Mouse (Mus musculus) midbrain, embryonic 11.5 days (tissue): ENCODE data around the gene Fxyd3. TPM values are rescaled to one million over a fixed set of nuclear protein-coding genes. Genes with fewer than 3 reads are reported as not detected.

Source experiments
- ATAC-seq: fragments of 200-750 bp; cut with Nextera tagmentation; 2 replicates; pipeline ENCODE4 v1.8.0; 2017; ENCODE audit warnings: moderate TSS enrichment, moderate library complexity; ENCODE audit not compliant: low FRiP score
- DNase-seq: peaks from one replicate; pipeline ENCODE4 v3.0.0; 2015; ENCODE audit warnings: low spot score; ENCODE audit errors: missing footprints
- H3K27ac ChIP-seq: fragments of 300-500 bp; sonication (generic); 2 replicates; pipeline ENCODE4 v1.5.1; 2014; ENCODE audit warnings: low read depth, low read length
- H3K27me3 ChIP-seq: fragments of 300-500 bp; sonication (generic); 2 replicates; pipeline ENCODE4 v1.6.1; 2014; ENCODE audit warnings: mild to moderate bottlenecking, low read length, moderate library complexity, mixed read lengths; ENCODE audit not compliant: control insufficient read depth, insufficient read depth
- H3K36me3 ChIP-seq: fragments of 300-500 bp; sonication (generic); 2 replicates; pipeline ENCODE4 v1.6.1; 2014; ENCODE audit warnings: mild to moderate bottlenecking, low read length, moderate library complexity, mixed read lengths; ENCODE audit not compliant: control insufficient read depth, insufficient read depth
- H3K4me1 ChIP-seq: fragments of 300-500 bp; sonication (generic); 2 replicates; pipeline ENCODE4 v1.6.1; 2014; ENCODE audit warnings: low read length; ENCODE audit not compliant: control insufficient read depth, insufficient read depth
- H3K4me2 ChIP-seq: fragments of 300-500 bp; sonication (generic); 2 replicates; pipeline ENCODE4 v1.6.1; 2014; ENCODE audit warnings: mild to moderate bottlenecking, moderate library complexity
- H3K4me3 ChIP-seq: fragments of 300-500 bp; sonication (generic); 2 replicates; pipeline ENCODE4 v1.5.1; 2014; ENCODE audit warnings: low read depth, low read length
- H3K9ac ChIP-seq: fragments of 300-500 bp; sonication (generic); 2 replicates; pipeline ENCODE4 v1.6.1; 2014; ENCODE audit warnings: low read length
- H3K9me3 ChIP-seq: fragments of 300-500 bp; sonication (generic); 2 replicates; pipeline ENCODE4 v1.6.1; 2016; ENCODE audit warnings: low read length; ENCODE audit not compliant: control insufficient read depth
- WGBS: fragments of 180-500 bp; shearing (Covaris S2); extraction: QIAGEN DNeasy Blood & Tissue Kit; methylation state at CpG from one replicate; pipeline ENCODE4 v1.1.7; 2014; 5-methylcytosine and 5-hydroxymethylcytosine counted together
- polyA plus RNA-seq: library from polyadenylated mRNA; unstranded; fragments of >200 nt; fragmentation: Nextera tagmentation; extraction: Ambion mirVana; gene quantifications from 2 replicates; pipeline ENCODE4 v1.2.1, GENCODE M21; 2014

Gene Fxyd3
- polyA plus RNA-seq, 1 experiment from 2014 or later: 2.3 TPM

DNA sequence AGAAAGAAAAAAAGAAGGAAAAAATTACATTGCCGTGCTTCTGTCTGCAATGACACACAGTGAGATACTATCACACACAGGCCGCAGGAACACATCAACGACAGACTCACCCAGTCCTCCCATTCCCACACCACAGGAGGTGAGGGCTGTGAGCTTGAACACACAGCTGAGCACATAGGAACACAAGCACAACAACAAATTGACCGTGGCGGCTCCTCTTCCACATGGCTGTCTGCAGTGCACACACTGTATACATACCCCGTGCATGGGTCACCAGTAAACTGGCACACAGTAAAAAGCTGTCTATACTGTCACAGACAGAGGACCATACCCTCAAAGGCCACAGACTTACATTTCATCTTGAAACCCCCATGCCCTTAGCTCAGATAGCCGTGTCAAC lies 20.1 kb downstream of the Fxyd3 start:
- Histone ChIP-seq H3K4me2 (no peak overlapping the region), H3K27me3 (peaks cover 30% of the 10 kb centered on the region), H3K27ac (no peak overlapping the region), H3K4me1 (peaks cover 12% of the 10 kb centered on the region), H3K36me3 (no peaks in the 10 kb centered on the region), H3K9ac (no peak overlapping the region), H3K4me3 (no peak overlapping the region), H3K9me3 (no peaks in the 10 kb centered on the region)
- WGBS: 80% methylated on average over 7 of the region's 7 CpGs
- ATAC-seq: no peak
- DNase-seq: no peak

DNA sequence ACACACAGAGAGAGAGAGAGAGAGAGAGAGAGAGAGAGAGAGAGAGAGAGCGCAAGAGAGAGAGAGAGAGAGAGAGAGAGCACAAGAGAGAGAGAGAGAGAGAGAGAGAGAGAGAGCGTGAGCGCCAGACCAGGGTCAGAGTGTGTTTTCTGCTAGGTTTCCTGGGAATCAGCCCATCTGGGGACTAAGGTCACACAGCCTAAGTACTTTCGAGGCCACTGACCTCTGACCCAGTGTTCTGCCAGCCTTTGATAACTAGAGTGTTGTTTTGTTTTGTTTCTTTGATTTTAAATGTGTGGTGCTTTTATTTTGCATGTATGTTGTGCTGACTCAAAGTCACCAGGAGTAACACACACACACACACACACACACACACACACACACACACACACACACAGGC lies 20.6 kb downstream of the Fxyd3 start:
- peaks cover 36% of the 10 kb centered on the region for H3K27me3 ChIP-seq

GRCm38 (mm10) chr7:31055354-31055824 lies 21.1 kb downstream of the Fxyd3 start:
- H3K27ac ChIP-seq: no peak overlapping the region
- ATAC-seq (no peak), DNase-seq (no peak)
- 4% methylated on average over 10 of the region's 10 CpGs for WGBS
- H3K4me1 ChIP-seq: peaks cover 20% of the 10 kb centered on the region
- no peak overlapping the region for H3K4me2 ChIP-seq
- peaks cover 41% of the 10 kb centered on the region for H3K27me3 ChIP-seq
- H3K36me3 ChIP-seq: no peaks in the 10 kb centered on the region
- no peaks in the 10 kb centered on the region for H3K9me3 ChIP-seq
- H3K4me3 ChIP-seq: no peak overlapping the region
- H3K9ac ChIP-seq: no peak overlapping the region

More for the DNA sequence above, 20.6 kb downstream of the Fxyd3 start:
- WGBS: 17% methylated on average over 3 of the region's 4 CpGs
- Histone ChIP-seq H3K4me1 (peaks cover 17% of the 10 kb centered on the region), H3K4me3 (no peak overlapping the region), H3K4me2 (no peak overlapping the region), H3K9ac (no peak overlapping the region), H3K27ac (no peak overlapping the region), H3K9me3 (no peaks in the 10 kb centered on the region), H3K36me3 (no peaks in the 10 kb centered on the region)
- ATAC-seq (no peak), DNase-seq (no peak)

DNA sequence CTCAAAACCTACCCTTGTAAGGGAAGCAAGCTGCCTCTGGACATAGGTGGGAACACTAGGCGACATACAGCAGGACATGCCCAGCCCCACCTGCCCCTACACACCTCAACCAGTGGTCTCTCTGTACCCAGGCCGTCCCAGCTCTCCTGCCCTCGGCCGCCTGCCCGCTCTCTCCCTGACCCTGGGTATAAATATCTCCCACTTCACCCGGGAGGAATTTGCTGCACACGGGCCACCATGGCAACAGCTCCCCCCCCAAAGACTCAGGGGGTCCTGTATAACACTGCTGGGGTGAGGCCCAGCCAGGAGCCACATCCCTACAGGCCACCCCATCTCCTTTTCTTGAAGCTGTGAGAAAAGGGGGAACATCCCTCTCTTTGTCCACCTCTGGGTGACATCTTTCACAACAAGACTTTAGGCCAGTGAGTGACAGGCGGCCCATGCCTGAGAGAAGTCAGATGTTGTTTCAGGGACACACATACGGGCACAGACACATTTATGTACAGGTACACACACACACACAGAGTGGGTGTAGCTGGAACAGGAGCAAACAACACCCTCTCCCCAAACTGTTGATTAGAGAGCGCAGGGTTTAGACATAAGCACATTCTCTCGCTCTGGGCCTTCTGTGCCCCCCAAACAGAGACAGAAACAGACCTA lies 21.7 kb downstream of the Fxyd3 start:
- H3K36me3 ChIP-seq: no peaks in the 10 kb centered on the region
- H3K4me2 ChIP-seq: no peak overlapping the region
- no peak overlapping the region for H3K4me3 ChIP-seq
- 40% methylated on average over 11 of the region's 11 CpGs for WGBS
- H3K4me1 ChIP-seq: peaks cover 26% of the 10 kb centered on the region
- no peak overlapping the region for H3K9ac ChIP-seq
- peaks cover 47% of the 10 kb centered on the region for H3K27me3 ChIP-seq
- no peak overlapping the region for H3K27ac ChIP-seq
- ATAC-seq (no peak), DNase-seq (no peak)
- H3K9me3 ChIP-seq: no peaks in the 10 kb centered on the region

- ATAC-seq: no peak
- DNase-seq: no peak
- Histone ChIP-seq H3K4me1 (peaks cover 32% of the 10 kb centered on the region), H3K36me3 (no peaks in the 10 kb centered on the region), H3K4me2 (no peak overlapping the region), H3K9me3 (no peaks in the 10 kb centered on the region), H3K9ac (no peak overlapping the region), H3K27ac (no peak overlapping the region), H3K27me3 (peaks cover 53% of the 10 kb centered on the region), H3K4me3 (no peak overlapping the region)
- 36% methylated on average over 10 of the region's 10 CpGs for WGBS
Observed at GRCm38 (mm10) chr7:31053882-31054447, 22.5 kb downstream of the Fxyd3 start.

GRCm38 (mm10) chr7:31052636-31053434 lies 23.7 kb downstream of the Fxyd3 start:
- Histone ChIP-seq H3K27ac (no peak overlapping the region), H3K9me3 (no peaks in the 10 kb centered on the region), H3K4me1 (peaks cover 32% of the 10 kb centered on the region), H3K9ac (no peak overlapping the region; the same call in 1 of the 2 replicates), H3K4me3 (no peak overlapping the region), H3K27me3 (peaks cover 53% of the 10 kb centered on the region), H3K4me2 (peak overlapping the region; percentile 15), H3K36me3 (no peaks in the 10 kb centered on the region)
- DNase-seq (no peak), ATAC-seq (peak; percentile 13)
- WGBS: 1% methylated on average over 34 of the region's 34 CpGs

- ATAC-seq (no peak), DNase-seq (no peak)
- H3K4me3 ChIP-seq: no peak overlapping the region
- H3K27ac ChIP-seq: no peak overlapping the region
- H3K36me3 ChIP-seq: no peaks in the 10 kb centered on the region
- H3K27me3 ChIP-seq: peaks cover 53% of the 10 kb centered on the region
- H3K9ac ChIP-seq: no peak overlapping the region
- H3K4me2 ChIP-seq: peak overlapping the region; percentile 15
- H3K4me1 ChIP-seq: peaks cover 32% of the 10 kb centered on the region
- H3K9me3 ChIP-seq: no peaks in the 10 kb centered on the region
- 3% methylated on average over 22 of the region's 22 CpGs for WGBS
Observed at GRCm38 (mm10) chr7:31052251-31052635, 24.3 kb downstream of the Fxyd3 start.

GRCm38 (mm10) chr7:31051321-31052021 lies 25.0 kb downstream of the Fxyd3 start, which contains the start of gene Fxyd7:
Fxyd7 (minus strand) TSS chr7:31051467.
- H3K4me3 ChIP-seq: peak within 1 kb of the TSS; percentile 11
- ATAC-seq: no peak
- H3K4me2 ChIP-seq: peak within 1 kb of the TSS; percentile 36
- peaks cover 53% of the 10 kb centered on the region for H3K27me3 ChIP-seq
- no peaks in the 10 kb centered on the region for H3K36me3 ChIP-seq
- WGBS: 1% methylated on average over 26 of the region's 28 CpGs
- no peaks in the 10 kb centered on the region for H3K9me3 ChIP-seq
- H3K4me1 ChIP-seq: peaks cover 32% of the 10 kb centered on the region
- DNase-seq: no peak
- H3K27ac ChIP-seq: no peak within 1 kb of the TSS
- H3K9ac ChIP-seq: no peak within 1 kb of the TSS; the same call in 1 of the 2 replicates
